Mouse (Mus musculus): ENCODE measurements at regions not wholly inside any gene's neighbourhood (a gene's known extent, or its start where the extent isn't known, plus 50 kb on each side); places are given as distances from the start of the nearest gene placed in this dataset.

DNA sequence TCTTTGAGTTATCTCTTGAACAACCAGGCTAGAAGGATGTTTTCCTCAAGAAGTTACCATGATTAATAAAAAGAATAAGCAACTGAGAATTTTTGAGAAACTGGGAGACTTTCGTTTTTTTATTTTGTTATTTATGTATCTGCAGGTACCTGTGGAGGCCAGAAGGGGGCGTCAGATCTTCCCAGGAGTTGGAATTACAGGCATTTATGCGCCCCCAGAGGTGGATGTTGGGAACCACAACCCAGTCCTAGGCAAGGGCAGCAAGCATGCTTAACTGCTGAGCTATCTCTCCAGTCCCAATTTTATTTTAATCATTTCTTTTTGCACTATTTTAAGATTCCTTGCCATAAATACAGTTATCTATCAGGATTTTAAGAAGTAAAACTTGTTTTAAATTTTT is 140.0 kb upstream of the Lmcd1 start:
- DNase-seq: peak; percentile 28

DNA sequence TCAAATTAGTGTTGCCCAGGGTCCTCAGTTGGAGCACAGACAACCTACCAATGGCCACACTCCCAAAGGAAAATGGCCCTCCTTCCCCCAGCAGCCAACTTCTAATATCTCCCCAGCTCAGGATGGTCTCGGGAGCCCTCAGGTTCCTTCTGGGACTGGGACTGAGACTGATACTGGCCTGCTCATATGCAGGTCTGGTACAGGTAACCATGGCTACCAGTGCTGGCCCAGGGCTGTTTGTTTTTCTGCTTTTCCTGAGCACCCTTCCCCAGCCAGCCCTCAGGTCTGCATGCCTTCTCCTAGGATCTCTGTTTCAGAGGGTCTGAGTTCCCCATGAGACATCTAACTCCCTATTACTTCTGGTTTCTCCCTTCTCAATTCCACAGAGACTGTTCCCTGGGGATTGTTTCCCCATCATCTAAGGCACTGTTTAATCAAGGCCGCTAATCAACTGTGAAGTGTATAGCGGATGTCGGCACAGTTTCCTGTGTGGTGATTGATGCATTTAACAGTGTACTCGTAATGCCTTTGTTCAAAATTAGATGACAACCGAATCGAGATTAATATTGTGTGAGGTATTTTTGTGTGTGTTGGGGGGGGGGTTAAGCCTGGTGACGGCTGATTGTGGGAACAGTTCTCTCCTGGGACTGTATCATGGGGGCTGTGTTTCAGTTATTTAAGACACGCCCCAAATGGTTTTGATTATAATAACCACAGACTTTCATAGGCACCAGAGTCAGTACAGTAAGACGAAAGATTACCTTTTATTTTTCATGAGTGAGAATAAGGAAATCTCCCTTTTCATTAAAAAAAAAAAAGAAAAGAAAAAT is 120.8 kb upstream of the Lmcd1 start:
- DNase-seq: no peak

DNA sequence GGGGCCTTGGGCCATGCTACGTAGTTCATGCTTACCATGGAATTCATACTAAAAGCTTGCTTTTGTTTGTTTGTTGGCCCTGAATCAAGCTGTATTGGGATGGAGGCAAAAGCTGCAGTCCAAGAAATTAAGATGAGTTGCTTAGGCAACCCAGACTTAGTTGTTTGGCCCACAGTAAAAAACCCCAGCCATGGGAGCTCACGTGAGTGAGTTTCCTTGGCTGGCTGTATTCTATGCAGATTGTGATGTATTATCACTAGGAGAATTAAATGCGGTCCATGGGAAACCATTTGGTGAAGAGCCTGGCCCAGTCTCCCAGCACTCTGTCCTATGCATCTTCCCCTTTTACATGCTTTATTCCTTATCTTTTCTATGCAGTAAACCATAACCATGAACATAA is 106.1 kb upstream of the Lmcd1 start:
- no peak for DNase-seq

DNA sequence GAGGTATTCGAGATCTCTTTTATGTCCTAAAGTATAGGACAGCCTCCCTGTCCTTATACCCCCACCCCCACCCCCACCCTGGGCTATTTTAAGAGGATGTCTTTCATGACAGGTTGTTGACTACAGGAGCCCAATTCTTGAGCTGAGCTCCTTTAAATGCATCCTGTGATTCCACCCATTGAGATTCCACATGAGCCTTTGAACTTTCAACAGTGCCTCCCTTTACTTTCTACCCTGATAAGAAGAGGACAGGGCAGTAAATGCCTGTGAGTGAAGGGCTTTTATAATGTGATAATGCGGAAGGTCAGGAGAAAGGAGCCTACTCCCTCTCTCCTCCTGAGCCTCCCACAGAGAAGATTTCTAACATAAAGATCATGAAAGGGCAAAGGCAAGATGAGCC is 97.2 kb upstream of the Lmcd1 start:
- no peak for DNase-seq

DNA sequence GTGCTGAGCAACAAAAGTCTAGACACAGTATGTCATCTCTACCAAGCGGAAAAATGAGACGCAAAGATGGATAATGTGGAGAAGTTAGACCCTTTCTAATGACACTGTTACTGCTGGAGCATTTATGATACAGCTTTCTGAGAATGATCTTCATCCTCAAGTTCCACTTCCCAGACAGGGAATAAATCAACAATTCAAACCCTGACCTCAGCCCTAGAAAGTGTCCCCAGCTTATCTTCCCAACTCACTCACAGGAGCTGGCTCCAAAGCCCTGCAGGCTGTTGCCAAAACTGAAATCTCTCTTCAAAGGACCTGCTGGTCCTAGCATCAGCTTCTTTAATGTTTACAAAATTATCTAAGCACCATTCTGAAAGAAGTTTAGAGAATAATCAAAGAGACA is 85.9 kb upstream of the Lmcd1 start:
- DNase-seq: no peak

DNA sequence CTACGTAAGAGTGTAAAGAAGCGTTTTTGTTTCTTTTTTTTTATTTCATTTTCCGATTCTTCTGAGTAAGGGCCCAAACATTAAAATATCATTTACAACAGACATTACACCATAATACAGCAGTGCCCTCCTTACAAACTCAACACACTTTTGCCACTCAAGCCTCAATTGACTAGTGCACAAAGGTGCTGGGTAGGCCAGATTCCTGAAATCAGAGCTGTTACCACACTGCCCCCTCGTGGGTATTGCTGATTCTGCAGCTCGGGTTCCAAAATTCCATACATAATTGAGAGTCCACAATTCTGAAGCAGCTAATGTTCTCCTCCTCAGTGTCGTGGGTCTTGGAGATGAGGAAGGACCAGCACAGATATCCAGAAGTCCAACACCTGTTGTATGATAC is 82.5 kb upstream of the Lmcd1 start:
- DNase-seq: peak; percentile 60

DNA sequence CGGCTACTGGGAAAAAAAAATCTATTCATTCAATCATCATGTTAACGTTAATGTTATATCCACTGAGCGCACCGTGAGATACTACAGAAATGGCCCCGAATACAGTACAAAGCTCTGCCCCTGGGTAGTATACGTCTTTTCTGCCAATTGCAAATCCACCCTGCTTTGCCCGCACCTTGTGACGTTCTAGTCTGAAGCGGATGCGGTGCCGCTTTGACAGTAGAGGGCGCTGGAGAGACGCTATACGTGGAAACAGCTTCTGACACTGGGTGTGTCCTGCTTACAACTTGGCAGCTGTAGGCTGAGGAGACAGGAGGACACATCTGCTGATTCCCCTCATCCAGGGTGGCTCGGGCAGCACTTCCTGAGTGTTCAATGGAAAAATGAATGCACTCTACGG is 76.1 kb upstream of the Lmcd1 start:
- DNase-seq: peak; percentile 78

DNA sequence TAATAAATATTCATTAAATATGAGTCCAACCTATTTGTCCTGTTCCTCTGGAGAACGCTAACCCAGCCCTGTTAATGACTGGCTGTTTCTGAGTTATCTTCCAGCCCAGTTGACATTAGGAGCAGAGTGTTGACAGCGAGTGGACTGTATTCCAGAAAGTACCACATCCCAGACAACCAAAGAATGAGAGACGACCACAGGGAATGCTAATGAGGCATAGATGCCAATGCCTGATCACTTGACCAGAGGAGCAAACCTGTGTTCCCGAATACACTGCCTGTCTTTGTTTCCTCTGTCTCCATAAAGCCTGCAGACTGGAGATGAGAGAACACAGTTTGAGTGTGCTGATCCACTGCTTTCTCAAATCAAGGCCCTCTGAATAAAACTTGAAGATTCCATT is 74.3 kb upstream of the Lmcd1 start:
- DNase-seq: no peak

DNA sequence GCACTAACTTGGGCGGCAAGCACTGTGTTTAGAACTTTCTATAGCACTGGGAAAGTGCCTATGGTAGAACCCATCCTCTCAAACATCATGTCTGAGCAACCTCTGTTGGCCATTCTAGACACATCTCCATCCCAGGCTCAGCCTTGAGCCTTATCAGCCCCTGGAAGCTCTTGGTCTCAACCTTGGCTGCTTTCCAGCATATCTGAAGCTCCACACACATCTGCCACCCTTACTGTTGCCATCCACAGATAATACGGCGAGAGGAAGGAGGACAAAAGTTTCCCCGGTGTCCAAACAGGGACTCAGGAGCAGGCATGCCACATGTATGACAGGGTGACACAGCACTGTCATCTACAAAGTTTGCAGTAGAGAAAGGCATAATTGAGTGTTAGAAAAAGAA is 71.4 kb upstream of the Lmcd1 start:
- DNase-seq: no peak

DNA sequence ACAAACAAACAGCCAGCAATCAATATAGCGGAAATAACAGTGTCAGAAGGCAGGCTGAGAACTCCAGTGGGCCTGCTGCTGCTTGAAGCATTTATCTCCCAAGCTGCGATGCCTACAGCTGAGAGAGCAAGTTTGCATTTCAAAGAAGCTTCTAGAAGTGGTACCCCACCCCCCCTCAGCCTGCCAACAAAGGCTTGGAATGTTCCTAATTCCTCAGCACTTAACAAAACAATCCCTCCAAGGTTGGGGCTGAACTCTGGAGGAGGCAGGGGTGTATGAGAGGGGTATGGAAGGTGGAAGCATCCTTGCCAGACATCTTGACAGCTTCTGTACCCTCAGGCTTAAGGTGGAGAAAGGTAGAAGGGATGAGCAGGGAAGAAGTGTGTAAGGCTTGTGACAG is 70.2 kb upstream of the Lmcd1 start:
- no peak for DNase-seq

DNA sequence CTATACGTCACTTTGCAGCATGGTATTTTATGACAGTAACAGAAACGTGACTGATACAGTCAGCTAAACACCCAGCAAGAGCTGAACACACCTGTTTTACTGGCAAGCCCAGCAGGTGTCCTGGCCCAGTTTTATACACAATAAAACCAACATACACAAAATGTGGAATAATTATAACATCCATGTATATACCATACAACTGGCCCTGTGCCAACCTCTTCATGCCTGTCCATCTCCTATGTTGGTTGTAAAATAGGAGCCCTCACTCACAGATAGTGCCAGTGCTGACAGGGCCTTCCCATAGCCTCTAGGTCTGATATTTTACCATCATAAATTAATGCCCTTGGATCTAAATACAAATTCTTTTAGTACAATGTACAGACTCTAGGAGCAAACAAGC is 68.6 kb upstream of the Lmcd1 start:
- DNase-seq: no peak

DNA sequence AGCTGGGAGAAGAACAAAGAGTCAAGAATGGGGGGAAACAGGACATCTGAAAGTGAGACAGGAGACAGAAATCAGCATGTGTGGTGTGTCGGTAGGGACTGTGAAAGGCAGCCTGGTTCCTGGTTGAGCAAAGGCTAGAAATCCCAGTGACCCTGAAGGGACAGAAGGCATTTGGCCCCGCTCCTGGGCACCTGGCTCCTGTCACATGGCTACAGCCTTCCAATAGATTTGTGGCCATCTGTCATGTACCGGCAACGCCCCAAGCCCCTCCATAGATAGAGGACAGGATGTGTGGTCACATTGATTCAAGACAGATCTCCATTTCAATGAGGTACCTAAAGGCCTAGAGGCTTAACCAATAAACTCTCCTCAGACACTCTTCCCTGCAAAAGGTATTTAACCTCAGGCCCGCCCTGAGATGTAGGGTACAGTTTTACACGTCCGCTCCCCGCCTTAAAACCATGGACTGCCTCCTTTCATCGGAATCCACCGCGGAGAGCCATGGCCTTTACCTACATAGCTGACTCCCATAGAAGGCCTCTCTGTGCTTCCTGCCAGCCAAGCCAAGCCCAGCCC is 68.0 kb upstream of the Lmcd1 start:
- no peak for DNase-seq

DNA sequence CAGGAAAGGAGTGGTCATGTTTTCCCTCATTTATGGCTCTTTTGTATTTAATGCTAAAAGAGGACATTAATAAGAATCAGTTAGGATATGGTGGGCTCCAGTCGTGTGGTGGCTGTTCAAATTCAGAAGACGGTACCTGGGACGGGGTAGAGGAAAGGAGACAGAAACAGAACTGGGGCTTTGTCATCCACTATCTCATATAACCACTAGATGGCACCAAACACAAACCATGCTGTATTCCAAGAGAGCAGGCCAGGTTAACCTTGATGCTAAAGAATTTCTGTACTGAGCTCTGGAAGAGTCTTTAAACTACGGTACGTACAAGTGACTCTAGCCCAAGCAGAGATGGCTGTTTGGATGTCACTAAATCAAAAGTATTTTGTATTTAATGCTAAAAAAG is 66.3 kb upstream of the Lmcd1 start:
- no peak for DNase-seq

DNA sequence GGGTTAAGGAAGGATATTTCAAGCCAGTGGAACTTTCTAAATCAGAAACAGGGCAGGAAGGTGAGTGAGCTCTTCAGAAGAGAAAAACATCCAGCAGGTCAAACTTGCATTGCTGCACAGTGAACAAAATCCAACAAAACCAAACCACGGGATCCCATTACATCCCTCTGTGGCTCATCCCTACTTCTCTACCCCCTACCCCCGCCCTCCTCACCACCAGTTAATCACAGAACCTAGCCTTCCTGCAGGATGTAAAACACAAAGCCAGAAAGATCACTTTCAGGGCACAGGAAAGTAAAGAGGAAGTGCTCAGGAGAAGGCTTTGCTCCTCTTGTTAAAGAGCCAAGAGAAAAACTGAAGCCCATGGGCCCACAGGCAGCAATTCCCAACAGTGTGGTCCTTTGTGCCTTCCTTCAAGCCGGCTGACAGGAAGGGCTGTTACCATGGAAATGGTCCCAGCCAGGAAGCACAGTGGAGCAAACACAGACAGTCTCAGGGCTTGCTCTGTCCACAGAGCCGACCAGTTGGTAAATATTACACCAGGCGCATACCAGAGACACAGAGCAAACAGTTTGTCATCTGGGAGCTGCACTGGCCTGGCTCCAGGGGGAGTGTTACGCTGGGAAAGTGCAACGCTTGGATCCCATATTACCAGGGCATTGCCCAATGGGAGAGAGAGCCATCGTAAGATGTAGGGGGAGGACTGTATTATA is 63.2 kb upstream of the Lmcd1 start:
- DNase-seq: peak; percentile 52

DNA sequence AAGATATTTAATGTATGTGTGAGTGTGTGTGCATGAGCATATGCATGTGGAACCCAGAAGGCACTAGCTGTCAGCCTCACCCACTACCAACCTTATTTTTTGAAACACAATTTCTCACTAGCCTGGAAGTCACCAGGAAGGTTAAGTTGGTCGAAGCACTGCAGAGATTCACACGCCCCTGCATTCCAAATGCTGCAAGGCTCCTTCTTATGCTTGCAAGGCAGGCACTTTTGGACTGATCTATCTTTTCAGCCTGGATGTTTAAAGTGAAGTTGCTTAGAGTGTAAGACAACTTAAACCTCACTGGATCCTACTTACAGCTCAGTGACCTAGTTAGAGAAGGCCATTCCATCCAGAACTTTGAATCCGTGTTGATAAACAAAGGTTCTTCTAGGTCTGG is 56.7 kb upstream of the Lmcd1 start:
- DNase-seq: no peak

DNA sequence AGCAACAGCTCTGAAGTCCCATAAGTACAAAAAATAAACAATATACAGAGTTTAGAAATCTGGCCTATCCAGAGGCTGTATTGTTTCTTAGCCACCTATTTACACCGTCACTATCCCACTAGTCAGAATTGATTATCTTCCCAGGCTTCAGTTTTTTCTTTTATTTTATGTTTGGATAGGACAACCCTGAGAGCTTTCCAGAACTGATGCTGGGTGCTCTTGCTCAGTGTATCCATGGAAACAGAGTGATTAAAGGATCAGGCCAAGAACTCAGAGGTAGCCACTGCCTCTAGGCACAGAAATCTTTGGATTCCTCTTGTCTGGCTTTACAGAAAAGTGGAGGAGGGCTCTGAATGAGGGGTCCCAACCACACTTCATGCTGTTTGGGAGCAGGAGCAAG is 55.3 kb upstream of the Lmcd1 start:
- no peak for DNase-seq

DNA sequence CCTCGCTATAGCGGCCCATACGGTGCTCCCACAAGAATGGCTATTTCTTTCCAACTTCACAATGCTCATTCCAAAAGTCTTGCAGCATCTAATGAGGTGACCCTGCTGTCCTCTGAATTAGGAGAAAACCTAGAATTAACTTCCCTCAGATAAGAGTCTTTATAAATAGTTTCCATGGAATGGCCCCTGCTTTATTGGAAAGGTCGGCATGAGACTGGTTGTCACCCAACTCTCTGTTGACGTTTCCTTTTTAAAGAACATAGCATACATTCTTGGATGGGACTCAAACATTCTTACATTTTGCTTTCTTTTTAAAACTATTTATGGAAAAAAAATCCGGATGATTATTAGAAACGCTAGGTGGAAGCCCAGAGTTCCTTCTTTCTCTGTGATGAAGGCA is 53.9 kb upstream of the Lmcd1 start:
- DNase-seq: no peak

DNA sequence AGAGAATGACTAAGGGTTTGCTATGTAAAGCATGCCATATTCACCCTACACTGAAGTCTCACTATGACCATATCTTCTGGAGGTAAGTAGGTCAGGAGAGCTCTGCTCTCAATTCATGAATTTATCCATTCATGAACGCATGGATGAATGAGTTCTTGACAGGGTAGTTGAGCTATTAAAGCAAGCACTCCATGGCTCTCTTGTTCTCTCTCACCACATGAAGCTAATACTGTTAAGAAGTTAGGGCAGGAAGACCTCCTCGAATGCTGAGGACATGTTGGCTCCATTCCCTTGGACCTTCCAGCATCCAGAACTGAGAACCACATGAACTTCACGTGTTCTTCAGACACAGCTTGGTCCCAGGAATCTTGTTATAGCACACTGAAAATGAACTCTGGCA is 53.4 kb upstream of the Lmcd1 start:
- DNase-seq: no peak

DNA sequence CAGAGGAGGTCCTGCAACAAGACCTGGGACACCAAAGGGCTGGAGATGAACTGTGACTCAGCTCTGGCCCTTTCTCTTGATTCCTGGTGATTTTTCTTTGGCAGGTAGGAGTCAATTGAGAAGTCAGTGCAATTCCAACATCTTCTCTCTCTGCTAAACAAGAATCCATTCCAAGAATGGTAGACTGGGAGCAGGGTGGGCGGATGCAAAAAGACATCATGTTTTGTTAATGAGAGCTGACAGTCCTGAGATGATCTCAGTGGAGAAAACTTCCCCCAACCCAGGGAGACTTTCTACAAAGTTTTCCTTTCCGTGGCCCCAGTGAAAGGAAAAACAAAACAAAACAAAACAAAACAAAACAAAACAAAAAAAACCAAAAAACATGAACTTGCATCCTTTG is 52.2 kb upstream of the Lmcd1 start:
- no peak for DNase-seq

DNA sequence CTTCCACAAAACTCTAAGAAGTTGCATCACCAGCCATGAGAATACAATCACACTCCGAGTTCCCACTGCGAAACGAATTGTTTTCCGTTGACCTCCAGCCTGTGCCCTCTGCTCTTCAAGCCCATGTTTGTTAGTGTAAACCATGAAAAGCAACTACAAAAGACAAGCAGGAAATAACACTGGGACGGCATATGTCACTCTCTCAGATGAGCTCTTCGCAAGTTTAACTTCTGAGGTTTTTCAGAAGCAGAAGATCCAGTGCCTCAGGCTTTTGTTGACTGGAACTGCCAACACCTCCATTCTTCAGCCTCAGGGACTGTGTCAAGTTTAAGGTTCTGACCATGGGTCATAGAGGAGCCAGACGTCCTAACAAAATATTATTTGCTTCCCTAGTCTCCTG is 50.2 kb upstream of the Lmcd1 start:
- no peak for DNase-seq
